Mouse (Mus musculus) lung, postnatal 0 days (tissue): ENCODE results near the gene Cd52. TPM values are rescaled to one million over a fixed set of nuclear protein-coding genes. Genes with fewer than 3 reads are reported as not detected.

Experiments
- ATAC-seq: fragments of 200-750 bp; cut with Nextera tagmentation; 2 replicates; pipeline ENCODE4 v1.8.0; 2017; ENCODE audit warnings: moderate library complexity
- DNase-seq: peaks from one replicate; pipeline ENCODE4 v3.0.0-alpha.2; 2016; ENCODE audit warnings: low spot score
- H3K27ac ChIP-seq: fragments of 300-500 bp; sonication (generic); 2 replicates; pipeline ENCODE4 v1.5.1; 2014; ENCODE audit warnings: antibody characterized with exemption, mild to moderate bottlenecking, low read length, mixed read lengths
- H3K27me3 ChIP-seq: fragments of 300-500 bp; sonication (generic); replicated peaks from 2 replicates; pipeline ENCODE4 v1.6.1; 2014; ENCODE audit warnings: low read length, mixed read lengths; ENCODE audit not compliant: insufficient read depth
- H3K36me3 ChIP-seq: fragments of 300-500 bp; sonication (generic); 2 replicates; pipeline ENCODE4 v1.6.1; 2014; ENCODE audit warnings: low read length, mixed read lengths; ENCODE audit not compliant: insufficient read depth
- H3K4me1 ChIP-seq: fragments of 300-500 bp; sonication (generic); 2 replicates; pipeline ENCODE4 v1.6.1; 2014; ENCODE audit warnings: antibody characterized with exemption, low read depth, low read length, mixed read lengths; ENCODE audit not compliant: insufficient read depth
- H3K4me2 ChIP-seq: fragments of 300-500 bp; sonication (generic); replicated peaks from 2 replicates; pipeline ENCODE4 v1.6.1; 2014; ENCODE audit warnings: low read depth, mild to moderate bottlenecking, low read length, moderate library complexity, mixed read lengths
- H3K4me3 ChIP-seq: fragments of 300-500 bp; sonication (generic); 2 replicates; pipeline ENCODE4 v1.5.1; 2014; ENCODE audit warnings: low read depth, low read length
- H3K9ac ChIP-seq: fragments of 300-500 bp; sonication (generic); replicated peaks from 2 replicates; pipeline ENCODE4 v1.6.1; 2014; ENCODE audit warnings: low read depth, mild to moderate bottlenecking
- H3K9me3 ChIP-seq: fragments of 300-500 bp; sonication (generic); 2 replicates; pipeline ENCODE4 v1.6.1; 2016; ENCODE audit warnings: low read length, mixed read lengths
- CTCF ChIP-seq: IDR thresholded peaks from 2 replicates; pipeline ENCODE4 v1.5.1; 2016; ENCODE audit warnings: antibody characterized with exemption, mild to moderate bottlenecking
- EP300 ChIP-seq: IDR thresholded peaks from 2 replicates; pipeline ENCODE4 v1.6.1; 2016; ENCODE audit warnings: antibody characterized with exemption, mild to moderate bottlenecking, control low read depth
- WGBS: fragments of 180-500 bp; shearing (Covaris S2); extraction: QIAGEN DNeasy Blood & Tissue Kit; methylation state at CpG from one replicate; pipeline ENCODE4 v1.1.7; 2014; 5-methylcytosine and 5-hydroxymethylcytosine counted together
- polyA plus RNA-seq: library from polyadenylated mRNA; unstranded; fragments of >200 nt; fragmentation: Nextera tagmentation; extraction: Ambion mirVana; gene quantifications from 2 replicates; pipeline ENCODE4 v1.2.1, GENCODE M21; 2015

Gene Cd52
- polyA plus RNA-seq, 1 experiment from 2014 or later: 65.9 TPM

DNA sequence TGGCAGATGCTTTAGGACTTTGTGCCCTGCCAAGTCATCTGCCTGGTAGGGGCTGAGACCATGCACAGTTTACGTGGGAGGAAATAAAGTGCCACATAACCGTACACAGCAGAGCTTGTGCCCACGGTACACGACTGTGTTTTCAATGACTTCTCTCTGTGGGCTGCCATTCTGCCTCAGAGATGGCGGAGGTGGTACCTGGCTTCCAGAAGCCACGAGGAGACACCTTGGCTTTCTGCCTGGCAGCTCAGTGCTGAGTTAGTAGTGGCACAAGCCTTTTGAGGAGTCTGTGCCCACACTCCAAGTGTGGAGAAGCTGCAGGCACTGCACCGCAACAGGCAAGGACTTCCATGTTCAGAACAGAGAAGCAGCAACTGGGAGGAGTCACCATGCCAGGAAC lies 12.8 kb upstream of the Cd52 start:
- no peaks in the 10 kb centered on the region; the same call in 1 of the 2 replicates for H3K4me1 ChIP-seq
- H3K27me3 ChIP-seq: no peaks in the 10 kb centered on the region
- no peaks in the 10 kb centered on the region for H3K9me3 ChIP-seq
- ATAC-seq: no peak
- TF ChIP-seq EP300: no peak
- no peak for TF ChIP-seq CTCF
- H3K9ac ChIP-seq: no peak overlapping the region
- H3K27ac ChIP-seq: no peak overlapping the region
- no peak for DNase-seq
- no peak overlapping the region for H3K4me3 ChIP-seq
- 71% methylated on average over 7 of the region's 7 CpGs for WGBS
- no peak overlapping the region for H3K4me2 ChIP-seq
- H3K36me3 ChIP-seq: no peaks in the 10 kb centered on the region

GRCm38 (mm10) chr4:134106105-134106504 lies 11.2 kb upstream of the Cd52 start:
- DNase-seq: no peak
- no peak overlapping the region for H3K4me3 ChIP-seq
- no peaks in the 10 kb centered on the region for H3K36me3 ChIP-seq
- no peak overlapping the region for H3K4me2 ChIP-seq
- 58% methylated on average over 7 of the region's 7 CpGs for WGBS
- H3K9me3 ChIP-seq: no peaks in the 10 kb centered on the region
- no peak overlapping the region for H3K27ac ChIP-seq
- no peaks in the 10 kb centered on the region for H3K27me3 ChIP-seq
- TF ChIP-seq CTCF (no peak), EP300 (no peak)
- ATAC-seq: no peak
- no peaks in the 10 kb centered on the region; the same call in 1 of the 2 replicates for H3K4me1 ChIP-seq
- H3K9ac ChIP-seq: no peak overlapping the region

- peak overlapping the region; percentile 55 for H3K4me3 ChIP-seq
- TF ChIP-seq EP300 (no peak), CTCF (no peak)
- H3K27ac ChIP-seq: no peak overlapping the region
- H3K9ac ChIP-seq: peak overlapping the region; percentile 20; the same call in 1 of the 2 replicates
- H3K36me3 ChIP-seq: no peaks in the 10 kb centered on the region
- H3K9me3 ChIP-seq: no peaks in the 10 kb centered on the region
- no peak for DNase-seq
- H3K4me1 ChIP-seq: no peaks in the 10 kb centered on the region
- H3K4me2 ChIP-seq: peak overlapping the region; percentile 67
- no peaks in the 10 kb centered on the region for H3K27me3 ChIP-seq
- ATAC-seq: peak; percentile 13; the same call in 1 of the 2 replicates
- 3% methylated on average over 21 of the region's 21 CpGs for WGBS
These were observed 7.8 kb upstream of the Cd52 start for GRCm38 (mm10) chr4:134102742-134103119.

DNA sequence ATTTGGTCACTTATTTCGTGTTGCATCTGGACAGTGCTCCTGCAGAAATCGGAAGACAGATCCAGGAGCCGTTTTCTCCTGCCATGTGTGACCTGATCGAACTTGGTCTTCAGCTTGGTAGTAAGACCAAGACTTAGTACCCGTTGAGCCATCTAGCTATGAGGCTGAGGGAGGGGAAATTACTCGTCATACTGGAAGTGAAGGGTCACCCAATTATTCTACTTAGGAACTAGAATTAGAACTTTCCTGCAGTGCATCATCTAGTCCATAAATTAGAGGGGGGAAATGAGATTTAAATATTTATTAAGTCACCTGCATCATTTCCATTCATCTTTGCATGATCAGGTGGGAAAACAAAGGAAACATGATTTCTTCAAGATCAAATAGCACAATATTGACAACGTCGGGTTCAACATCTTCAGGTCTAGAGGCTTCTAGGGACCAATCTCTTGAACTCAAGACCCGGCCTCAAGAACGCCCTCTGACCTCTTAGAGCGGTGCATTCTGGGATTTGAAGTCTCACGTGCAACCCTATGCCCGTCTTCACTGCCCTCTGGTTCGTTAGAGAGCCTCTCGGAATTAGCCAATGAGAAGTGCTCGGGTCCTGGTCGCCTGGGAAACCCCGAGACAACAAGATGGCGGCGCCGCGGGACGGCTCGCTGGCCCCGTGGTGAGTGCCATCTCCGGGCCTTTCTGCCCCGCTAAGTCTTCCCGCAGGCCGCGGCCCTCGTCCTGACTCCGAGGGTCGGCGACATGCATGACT lies 7.3 kb upstream of the Cd52 start, which contains the start of gene Ubxn11:
Gene Ubxn11 (plus strand): TSS at position 592 of the 763 bp plus-strand sequence.
- Histone ChIP-seq H3K27ac (no peak within 1 kb of the TSS), H3K27me3 (no peaks in the 10 kb centered on the region), H3K4me2 (peak within 1 kb of the TSS; percentile 67), H3K9ac (peak within 1 kb of the TSS; percentile 20; the same call in 1 of the 2 replicates), H3K4me1 (no peaks in the 10 kb centered on the region), H3K4me3 (peak within 1 kb of the TSS; percentile 55), H3K36me3 (no peaks in the 10 kb centered on the region), H3K9me3 (no peaks in the 10 kb centered on the region)
- TF ChIP-seq CTCF (no peak), EP300 (no peak)
- DNase-seq: peak; percentile 94
- ATAC-seq: peak; percentile 99
- WGBS: 17% methylated on average over 34 of the region's 34 CpGs

DNA sequence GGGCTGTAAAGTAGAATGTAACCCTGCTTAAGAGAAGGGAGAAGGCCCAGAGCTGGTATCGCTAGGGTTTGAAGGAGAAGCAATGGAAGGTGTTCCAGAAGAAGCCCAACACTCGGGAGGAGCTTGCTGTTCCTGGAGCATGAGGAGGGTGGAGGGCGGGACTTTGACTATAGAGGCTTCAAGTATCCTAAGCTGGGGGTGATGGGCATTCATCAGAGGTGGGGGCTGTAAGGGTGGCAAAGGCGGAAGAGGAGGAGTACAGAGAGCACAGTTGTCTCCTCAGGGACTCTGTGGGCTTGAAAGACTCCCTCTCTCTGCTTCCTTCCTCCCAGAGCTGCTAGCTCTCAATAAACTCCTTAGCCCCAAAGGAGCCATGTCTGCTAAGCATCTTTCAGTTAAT lies 5.4 kb upstream of the Cd52 start:
- 76% methylated on average over 4 of the region's 4 CpGs for WGBS
- TF ChIP-seq CTCF (no peak), EP300 (no peak)
- Histone ChIP-seq H3K4me3 (no peak overlapping the region), H3K9ac (no peak overlapping the region), H3K4me2 (no peak overlapping the region), H3K27me3 (no peaks in the 10 kb centered on the region), H3K9me3 (no peaks in the 10 kb centered on the region), H3K36me3 (no peaks in the 10 kb centered on the region), H3K4me1 (no peaks in the 10 kb centered on the region), H3K27ac (no peak overlapping the region)
- DNase-seq (no peak), ATAC-seq (no peak)

DNA sequence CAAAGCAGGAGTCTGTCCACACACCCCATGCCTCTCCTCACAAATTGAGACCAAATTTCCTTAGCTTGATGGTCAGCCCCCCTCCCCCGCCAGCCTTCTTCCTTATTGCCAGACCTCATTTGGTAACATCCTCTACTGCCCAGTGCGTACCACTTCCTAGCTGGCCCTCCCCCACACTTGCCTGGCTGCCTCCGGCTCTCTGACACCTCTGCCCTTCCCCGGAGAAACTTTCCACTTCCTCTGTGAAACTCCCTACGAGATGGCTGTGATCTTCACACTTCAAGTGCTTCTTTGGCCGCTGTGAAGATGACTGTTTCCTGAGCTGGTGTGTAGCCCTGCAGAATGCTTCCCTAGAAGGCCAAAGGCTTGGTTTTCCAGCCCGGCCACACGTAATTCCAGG lies 3.7 kb upstream of the Cd52 start:
- H3K4me1 ChIP-seq: no peaks in the 10 kb centered on the region
- 25% methylated on average over 8 of the region's 8 CpGs for WGBS
- H3K27me3 ChIP-seq: no peaks in the 10 kb centered on the region
- no peak overlapping the region for H3K27ac ChIP-seq
- DNase-seq: peak; percentile 63
- H3K36me3 ChIP-seq: no peaks in the 10 kb centered on the region
- no peak overlapping the region for H3K4me2 ChIP-seq
- peak; percentile 18; the same call in 1 of the 2 replicates for ATAC-seq
- TF ChIP-seq CTCF: no peak
- TF ChIP-seq EP300: no peak
- H3K9me3 ChIP-seq: no peaks in the 10 kb centered on the region
- no peak overlapping the region for H3K9ac ChIP-seq
- H3K4me3 ChIP-seq: no peak overlapping the region
